Mouse (Mus musculus) hindbrain, postnatal 0 days (tissue): ENCODE results near the gene Mark1. TPM values are rescaled to one million over a fixed set of nuclear protein-coding genes. Genes with fewer than 3 reads are reported as not detected.

ENCODE experiments used
- ATAC-seq: fragments of 200-750 bp; cut with Nextera tagmentation; 2 replicates; pipeline ENCODE4 v1.8.0; 2017; ENCODE audit warnings: mild to moderate bottlenecking, moderate TSS enrichment, moderate library complexity
- DNase-seq: peaks from one replicate; pipeline ENCODE4 v3.0.0-alpha.2; 2015; ENCODE audit warnings: low spot score
- H3K27ac ChIP-seq: fragments of 300-500 bp; sonication (generic); 2 replicates; pipeline ENCODE4 v1.5.1; 2014; ENCODE audit warnings: mild to moderate bottlenecking
- H3K27me3 ChIP-seq: fragments of 300-500 bp; sonication (generic); 2 replicates; pipeline ENCODE4 v1.6.1; 2014; ENCODE audit warnings: low read length, mixed read lengths; ENCODE audit not compliant: insufficient read depth
- H3K36me3 ChIP-seq: fragments of 300-500 bp; sonication (generic); 2 replicates; pipeline ENCODE4 v1.6.1; 2014; ENCODE audit warnings: low read length, mixed read lengths; ENCODE audit not compliant: insufficient read depth
- H3K4me1 ChIP-seq: fragments of 300-500 bp; sonication (generic); 2 replicates; pipeline ENCODE4 v1.6.1; 2014; ENCODE audit warnings: antibody characterized with exemption, low read length, mixed read lengths; ENCODE audit not compliant: insufficient read depth
- H3K4me2 ChIP-seq: fragments of 300-500 bp; sonication (generic); 2 replicates; pipeline ENCODE4 v1.6.1; 2014; ENCODE audit warnings: low read depth, mild to moderate bottlenecking, low read length, moderate library complexity, mixed read lengths
- H3K4me3 ChIP-seq: fragments of 300-500 bp; sonication (generic); 2 replicates; pipeline ENCODE4 v1.5.1; 2014; ENCODE audit warnings: low read length
- H3K9ac ChIP-seq: fragments of 300-500 bp; sonication (generic); replicated peaks from 2 replicates; pipeline ENCODE4 v1.6.1; 2014; ENCODE audit warnings: mild to moderate bottlenecking, low read length, moderate library complexity, mixed read lengths
- H3K9me3 ChIP-seq: fragments of 300-500 bp; sonication (generic); 2 replicates; pipeline ENCODE4 v1.6.1; 2016; ENCODE audit warnings: low read length, mixed read lengths
- CTCF ChIP-seq: IDR thresholded peaks from 2 replicates; pipeline ENCODE4 v1.5.1; 2016; ENCODE audit warnings: antibody characterized with exemption, control low read depth, low read depth
- WGBS: fragments of 180-500 bp; shearing (Covaris S2); extraction: QIAGEN DNeasy Blood & Tissue Kit; methylation state at CpG from one replicate; pipeline ENCODE4 v1.1.7; 2014; 5-methylcytosine and 5-hydroxymethylcytosine counted together
- polyA plus RNA-seq: library from polyadenylated mRNA; unstranded; fragments of >200 nt; fragmentation: Nextera tagmentation; extraction: Ambion mirVana; gene quantifications from 2 replicates; pipeline ENCODE4 v1.2.1, GENCODE M21; 2015
- total RNA-seq: library from RNA; depleted of rRNA; stranded (reverse); fragments of >200 nt; gene quantifications from 2 replicates; pipeline ENCODE4 v1.2.3, GENCODE M21; 2014

Gene Mark1
- total and polyA plus RNA-seq, 2 experiments from 2014 or later, result 11.6 to 53.4 TPM

DNA sequence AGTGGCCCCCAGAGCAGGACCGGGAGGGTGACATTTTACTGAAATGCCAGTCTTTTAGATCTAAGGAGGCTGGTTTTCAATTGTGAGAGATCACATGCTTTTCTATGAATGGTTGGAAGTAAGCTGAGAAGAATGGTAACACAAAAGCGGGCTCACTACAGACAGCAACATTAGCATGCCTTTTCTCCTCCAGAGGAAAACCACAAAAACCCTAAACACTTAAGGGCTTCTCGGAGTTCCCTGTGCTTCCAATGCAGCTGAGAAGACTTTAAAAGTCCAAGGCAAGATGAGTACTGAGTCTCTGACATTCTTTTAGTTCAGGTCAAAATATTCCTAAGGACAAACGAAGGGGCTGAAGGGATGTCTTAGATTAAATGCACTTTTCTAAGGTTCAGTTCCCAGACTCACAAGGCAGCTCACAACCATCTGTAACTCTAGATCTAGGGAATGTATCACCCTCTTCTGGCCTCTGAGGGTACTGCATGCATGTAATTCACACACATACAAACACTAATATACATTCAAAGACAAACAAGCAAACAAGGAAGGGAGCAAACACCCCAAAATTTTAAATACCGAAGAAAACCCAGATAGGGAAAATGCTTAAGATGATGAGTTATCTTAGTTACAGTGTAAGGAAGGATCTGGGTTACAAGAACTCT is 81.0 kb downstream of the Mark1 start:
- Histone ChIP-seq H3K9me3 (no peaks in the 10 kb centered on the region), H3K9ac (no peak overlapping the region), H3K27ac (no peak overlapping the region), H3K27me3 (no peaks in the 10 kb centered on the region), H3K36me3 (peaks cover 27% of the 10 kb centered on the region), H3K4me3 (no peak overlapping the region), H3K4me2 (no peak overlapping the region), H3K4me1 (no peaks in the 10 kb centered on the region)
- 86% methylated on average over 5 of the region's 5 CpGs for WGBS
- DNase-seq (peak; percentile 40), ATAC-seq (no peak)
- TF ChIP-seq CTCF, result peak; percentile 70

DNA sequence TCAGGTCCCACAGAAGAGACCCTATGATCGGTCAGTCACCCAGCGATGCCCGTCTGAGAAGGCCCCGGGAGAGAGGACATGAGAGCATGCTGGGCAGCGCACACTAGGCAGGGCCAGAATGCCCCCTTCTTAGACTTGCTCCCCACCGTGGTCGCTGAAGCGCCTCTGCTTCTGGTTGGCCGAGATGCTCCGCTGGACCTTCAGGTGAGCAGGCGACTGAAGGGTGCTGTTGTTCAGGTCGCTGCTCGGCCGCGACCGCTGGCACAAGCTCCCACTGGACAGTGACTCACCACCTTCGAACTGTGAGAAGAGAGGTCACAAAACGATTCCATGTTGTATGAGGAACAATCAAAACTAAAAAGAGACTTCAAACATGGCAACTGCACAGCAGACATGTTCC is 87.0 kb downstream of the Mark1 start:
- ATAC-seq (no peak), DNase-seq (no peak)
- Histone ChIP-seq H3K27ac (no peak overlapping the region), H3K36me3 (peaks cover 42% of the 10 kb centered on the region), H3K4me3 (no peak overlapping the region), H3K9ac (no peak overlapping the region), H3K9me3 (no peaks in the 10 kb centered on the region), H3K4me1 (no peaks in the 10 kb centered on the region), H3K27me3 (no peaks in the 10 kb centered on the region), H3K4me2 (no peak overlapping the region)
- WGBS, result 92% methylated on average over 18 of the region's 18 CpGs
- TF ChIP-seq CTCF, result no peak

DNA sequence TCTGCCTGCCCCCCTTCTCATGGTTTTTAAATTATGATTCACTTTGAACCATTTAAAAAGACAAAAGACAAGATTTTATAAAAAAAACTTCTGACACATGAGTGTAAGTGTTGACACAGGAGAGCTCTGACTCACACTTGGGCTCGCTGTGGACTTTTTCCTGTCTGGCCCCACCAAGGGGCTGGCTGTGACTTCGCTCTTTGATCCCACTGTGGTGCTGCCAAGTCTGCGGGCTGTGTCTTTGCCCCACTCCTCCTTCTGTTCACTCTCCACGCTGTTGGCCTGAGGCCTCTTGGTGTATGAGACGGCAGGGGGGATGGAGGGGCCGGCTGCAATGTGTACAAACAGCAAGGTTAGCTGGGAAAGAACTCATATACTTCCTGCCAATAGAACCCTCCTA is 87.5 kb downstream of the Mark1 start:
- H3K27ac ChIP-seq, result no peak overlapping the region
- H3K9ac ChIP-seq, result no peak overlapping the region
- DNase-seq (no peak), ATAC-seq (peak; percentile 45; the same call in 1 of the 2 replicates)
- H3K4me1 ChIP-seq, result no peaks in the 10 kb centered on the region
- peaks cover 41% of the 10 kb centered on the region for H3K36me3 ChIP-seq
- no peak overlapping the region for H3K4me2 ChIP-seq
- no peaks in the 10 kb centered on the region for H3K27me3 ChIP-seq
- H3K4me3 ChIP-seq, result no peak overlapping the region
- TF ChIP-seq CTCF, result no peak
- no peaks in the 10 kb centered on the region for H3K9me3 ChIP-seq
- WGBS, result 45% methylated on average over 6 of the region's 6 CpGs

DNA sequence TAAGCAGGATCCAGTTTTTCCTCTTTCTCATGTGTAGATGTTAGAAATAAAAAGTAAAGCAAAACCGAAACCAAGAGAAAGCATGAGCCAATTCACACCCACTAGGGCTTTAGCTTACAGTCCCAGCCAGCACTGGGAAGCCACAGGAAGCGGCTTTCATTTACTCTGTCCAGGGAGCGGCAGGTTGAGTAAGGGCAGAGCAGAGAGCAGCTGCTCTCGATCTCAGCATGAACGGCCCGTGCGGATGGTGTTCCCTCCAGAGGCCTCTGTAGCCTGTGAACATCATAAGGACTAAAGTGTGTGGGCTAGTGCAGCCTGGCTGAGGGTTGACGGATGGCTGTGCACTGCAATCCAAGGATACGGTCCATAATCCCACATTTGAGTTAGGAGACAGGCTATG is 90.8 kb downstream of the Mark1 start:
- ATAC-seq, result no peak
- 45% methylated on average over 9 of the region's 9 CpGs for WGBS
- no peaks in the 10 kb centered on the region for H3K4me1 ChIP-seq
- no peak overlapping the region for H3K27ac ChIP-seq
- DNase-seq, result no peak
- no peaks in the 10 kb centered on the region for H3K9me3 ChIP-seq
- TF ChIP-seq CTCF, result no peak
- H3K4me3 ChIP-seq, result no peak overlapping the region
- H3K4me2 ChIP-seq, result no peak overlapping the region
- H3K9ac ChIP-seq, result no peak overlapping the region
- peaks cover 33% of the 10 kb centered on the region for H3K36me3 ChIP-seq
- H3K27me3 ChIP-seq, result no peaks in the 10 kb centered on the region

DNA sequence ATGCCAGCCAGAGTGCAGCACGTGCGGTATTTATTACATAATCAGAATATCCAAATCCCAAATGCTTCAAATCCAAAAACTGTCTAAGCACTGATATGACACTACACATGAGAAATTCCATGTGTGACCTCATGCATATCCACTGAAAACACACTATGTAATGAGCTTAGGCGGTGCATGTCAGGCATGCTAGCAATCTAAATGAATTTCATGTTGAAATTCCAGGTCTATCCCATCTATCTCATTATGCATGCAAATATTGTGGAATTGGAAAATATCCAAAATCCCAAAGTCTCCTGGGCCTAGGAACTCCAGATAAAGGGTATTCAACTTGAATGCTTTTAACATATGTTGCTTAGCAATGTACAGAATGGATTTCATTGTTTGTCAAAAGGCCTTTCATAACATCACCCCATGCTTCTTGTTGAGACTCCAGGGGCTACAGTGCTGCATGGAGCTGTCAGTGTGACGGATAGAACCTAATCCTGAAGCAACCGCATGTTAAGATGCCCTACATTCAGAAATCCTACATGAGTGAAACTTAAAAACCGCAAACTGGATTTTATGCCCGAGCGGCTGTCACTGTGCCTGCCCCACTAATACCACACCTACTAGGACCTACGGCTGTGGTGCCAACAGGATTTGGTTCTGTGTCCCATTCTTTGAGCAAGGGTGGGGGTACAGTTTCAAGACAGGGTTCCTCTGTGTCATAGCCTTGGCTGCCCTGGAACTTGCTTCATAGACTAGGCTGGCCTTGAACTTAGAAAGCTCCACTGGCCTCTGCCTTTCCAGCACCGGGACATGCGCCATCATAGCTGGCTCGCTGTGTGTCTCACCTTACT is 93.2 kb downstream of the Mark1 start:
- H3K9me3 ChIP-seq, result no peaks in the 10 kb centered on the region
- H3K4me2 ChIP-seq, result no peak overlapping the region
- H3K9ac ChIP-seq, result no peak overlapping the region
- TF ChIP-seq CTCF, result no peak
- H3K36me3 ChIP-seq, result peaks cover 28% of the 10 kb centered on the region
- no peak overlapping the region for H3K27ac ChIP-seq
- H3K27me3 ChIP-seq, result no peaks in the 10 kb centered on the region
- H3K4me3 ChIP-seq, result no peak overlapping the region
- DNase-seq (no peak), ATAC-seq (peak; percentile 33; the same call in 1 of the 2 replicates)
- 49% methylated on average over 12 of the region's 12 CpGs for WGBS
- no peaks in the 10 kb centered on the region for H3K4me1 ChIP-seq

DNA sequence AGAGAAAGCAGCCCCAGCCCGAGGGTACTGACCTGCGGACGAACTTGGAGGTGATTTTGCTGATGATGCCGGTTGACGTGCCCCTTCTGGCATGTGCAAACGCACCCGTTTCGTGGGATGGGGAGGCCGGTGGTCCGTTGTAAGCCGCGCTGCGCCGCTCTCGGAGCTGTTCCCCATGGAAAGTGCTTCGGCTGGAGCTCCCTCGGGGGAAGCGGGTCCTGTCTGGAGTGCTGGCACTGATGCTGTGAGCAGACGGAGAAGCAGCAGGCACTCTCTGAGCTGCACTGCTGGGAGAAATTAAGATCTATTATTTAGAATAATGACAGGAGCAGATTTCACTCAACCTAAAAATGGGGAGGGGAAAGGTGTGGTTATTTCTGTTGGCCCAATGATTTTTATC is 94.0 kb downstream of the Mark1 start:
- no peak for TF ChIP-seq CTCF
- Histone ChIP-seq H3K4me3 (no peak overlapping the region), H3K4me2 (no peak overlapping the region), H3K27me3 (no peaks in the 10 kb centered on the region), H3K9me3 (no peaks in the 10 kb centered on the region), H3K9ac (no peak overlapping the region), H3K4me1 (no peaks in the 10 kb centered on the region), H3K36me3 (peaks cover 26% of the 10 kb centered on the region), H3K27ac (no peak overlapping the region)
- 34% methylated on average over 19 of the region's 19 CpGs for WGBS
- DNase-seq (peak; percentile 64), ATAC-seq (peak; percentile 53; the same call in 1 of the 2 replicates)

DNA sequence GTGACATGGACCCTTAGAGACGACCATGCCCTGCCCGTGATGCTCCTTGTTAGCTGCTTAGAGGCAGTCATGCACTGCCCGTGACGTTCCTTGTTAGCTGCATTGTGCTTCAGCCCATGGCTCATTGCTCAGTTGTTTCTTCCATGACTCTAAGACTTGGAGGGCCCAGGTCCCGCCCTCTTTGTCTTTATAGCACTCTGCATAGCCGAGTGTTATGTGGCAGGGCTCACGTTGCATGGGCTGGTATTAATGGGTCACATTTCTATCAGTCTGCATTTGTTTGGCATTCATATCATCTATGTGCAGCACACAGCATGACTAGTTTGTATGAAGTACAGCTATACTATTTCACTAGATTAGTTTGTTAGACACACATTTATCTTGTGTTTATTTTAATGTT is 95.7 kb downstream of the Mark1 start:
- Histone ChIP-seq H3K27me3 (no peaks in the 10 kb centered on the region), H3K9ac (no peak overlapping the region), H3K4me1 (no peaks in the 10 kb centered on the region), H3K27ac (no peak overlapping the region), H3K4me3 (no peak overlapping the region), H3K36me3 (peaks cover 19% of the 10 kb centered on the region), H3K9me3 (no peaks in the 10 kb centered on the region), H3K4me2 (no peak overlapping the region)
- WGBS, result 43% methylated on average over 7 of the region's 7 CpGs
- ATAC-seq, result no peak
- no peak for TF ChIP-seq CTCF
- no peak for DNase-seq
